Mouse (Mus musculus) hindbrain, embryonic 12.5 days (tissue): Measurements from ENCODE around the gene Traf7. TPM values are rescaled to one million over a fixed set of nuclear protein-coding genes. Genes with fewer than 3 reads are reported as not detected.

Experiments
- ATAC-seq: fragments of 200-750 bp; cut with Nextera tagmentation; 2 replicates; pipeline ENCODE4 v1.8.0; 2017; ENCODE audit warnings: moderate TSS enrichment; ENCODE audit not compliant: low FRiP score
- H3K27ac ChIP-seq: fragments of 300-500 bp; sonication (generic); 2 replicates; pipeline ENCODE4 v1.5.1; 2016; ENCODE audit warnings: mild to moderate bottlenecking
- H3K27me3 ChIP-seq: fragments of 300-500 bp; sonication (generic); 2 replicates; pipeline ENCODE4 v1.6.1; 2016; ENCODE audit warnings: mild to moderate bottlenecking
- H3K36me3 ChIP-seq: fragments of 300-500 bp; sonication (generic); 2 replicates; pipeline ENCODE4 v1.6.1; 2016; ENCODE audit warnings: mild to moderate bottlenecking
- H3K4me1 ChIP-seq: fragments of 300-500 bp; sonication (generic); 2 replicates; pipeline ENCODE4 v1.6.1; 2016
- H3K4me2 ChIP-seq: fragments of 300-500 bp; sonication (generic); replicated peaks from 2 replicates; pipeline ENCODE4 v1.6.1; 2016; ENCODE audit warnings: mild to moderate bottlenecking
- H3K4me3 ChIP-seq: fragments of 300-500 bp; sonication (generic); 2 replicates; pipeline ENCODE4 v1.5.1; 2016; ENCODE audit warnings: mild to moderate bottlenecking
- H3K9ac ChIP-seq: fragments of 300-500 bp; sonication (generic); 2 replicates; pipeline ENCODE4 v1.6.1; 2016; ENCODE audit warnings: mild to moderate bottlenecking, moderate library complexity
- H3K9me3 ChIP-seq: fragments of 300-500 bp; sonication (generic); replicated peaks from 2 replicates; pipeline ENCODE4 v1.6.1; 2016; ENCODE audit warnings: mild to moderate bottlenecking
- WGBS: fragments of 180-500 bp; shearing (Covaris S2); methylation state at CpG from one replicate; pipeline ENCODE4 v1.1.7; 2016; 5-methylcytosine and 5-hydroxymethylcytosine counted together
- polyA plus RNA-seq: library from polyadenylated mRNA; unstranded; fragments of >200 nt; fragmentation: Nextera tagmentation; extraction: Ambion mirVana; gene quantifications from 2 replicates; pipeline ENCODE4 v1.2.1, GENCODE M21; 2016

Traf7 gene
- polyA plus RNA-seq, 1 experiment from 2014 or later: 86.5 TPM

DNA sequence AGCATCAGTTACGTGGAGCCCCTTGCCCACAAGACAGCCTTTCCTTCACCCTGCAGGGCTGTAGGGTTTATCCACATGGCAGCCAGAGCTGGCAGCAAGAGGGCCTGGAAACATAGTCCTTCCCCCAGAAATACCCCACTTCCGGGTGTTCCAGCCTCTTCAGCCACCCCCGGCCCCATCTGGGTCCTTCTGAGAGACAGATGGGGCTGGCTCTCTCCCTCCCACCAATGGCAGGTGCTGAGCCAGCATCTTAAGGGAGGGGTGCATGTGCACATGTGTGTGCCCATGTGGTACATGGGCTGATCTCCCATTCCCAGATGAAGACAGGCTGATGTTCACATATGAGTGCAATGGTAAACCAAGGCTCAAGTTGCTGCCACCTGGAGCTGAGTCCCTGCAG, 32.3 kb downstream of the Traf7 start:
- no peaks in the 10 kb centered on the region for H3K27me3 ChIP-seq

DNA sequence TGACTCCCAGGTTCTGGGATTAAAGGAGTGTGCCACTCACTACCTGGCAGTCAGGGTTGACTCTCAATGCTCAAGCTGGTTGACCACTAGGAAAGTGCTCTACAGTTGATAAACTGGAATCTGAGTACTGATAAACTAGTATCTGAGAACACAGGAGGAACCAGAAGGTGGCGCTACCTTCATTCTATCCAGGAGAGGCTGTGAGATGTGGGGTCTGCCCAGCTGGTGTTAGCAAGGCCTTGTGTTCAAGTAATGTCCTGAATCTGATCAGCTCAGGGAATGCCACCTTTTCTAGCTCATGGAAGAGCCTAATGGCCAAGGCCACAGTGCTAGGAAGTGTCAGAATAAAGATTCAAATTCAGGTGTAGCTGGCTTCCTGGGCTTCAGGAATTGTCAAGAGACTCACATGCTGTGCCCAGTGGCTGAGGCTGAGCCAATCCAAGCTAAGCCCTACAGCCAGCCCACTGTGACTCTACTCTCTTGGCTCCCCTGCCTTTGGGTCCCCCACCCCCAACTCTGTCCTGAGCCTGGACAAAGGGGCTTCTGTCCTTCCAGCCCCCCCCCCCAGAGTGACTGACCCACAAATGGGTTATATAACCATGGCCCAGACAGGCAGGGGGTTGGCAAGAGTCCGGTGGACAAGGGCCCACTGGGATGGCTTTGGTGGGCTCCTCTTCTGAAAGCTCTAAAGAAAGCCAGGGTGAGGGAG, 33.0 kb downstream of the Traf7 start:
- H3K27me3 ChIP-seq: no peaks in the 10 kb centered on the region; the same call in 1 of the 2 replicates
- peaks cover 38% of the 10 kb centered on the region for H3K36me3 ChIP-seq
- no peak overlapping the region for H3K4me2 ChIP-seq
- no peak overlapping the region; the same call in 1 of the 2 replicates for H3K9ac ChIP-seq
- H3K4me3 ChIP-seq: no peak overlapping the region
- 34% methylated on average over 2 of the region's 2 CpGs for WGBS
- H3K4me1 ChIP-seq: peaks cover 11% of the 10 kb centered on the region
- no peak for ATAC-seq
- H3K27ac ChIP-seq: no peak overlapping the region
- no peaks in the 10 kb centered on the region for H3K9me3 ChIP-seq

More for the DNA sequence above, 32.3 kb downstream of the Traf7 start:
- WGBS: 86% methylated on average over 3 of the region's 3 CpGs
- H3K9ac ChIP-seq: no peak overlapping the region
- peaks cover 4% of the 10 kb centered on the region for H3K4me1 ChIP-seq
- ATAC-seq: no peak
- no peak overlapping the region for H3K4me3 ChIP-seq
- H3K4me2 ChIP-seq: no peak overlapping the region
- peaks cover 42% of the 10 kb centered on the region for H3K36me3 ChIP-seq
- no peak overlapping the region for H3K27ac ChIP-seq
- H3K9me3 ChIP-seq: no peaks in the 10 kb centered on the region

DNA sequence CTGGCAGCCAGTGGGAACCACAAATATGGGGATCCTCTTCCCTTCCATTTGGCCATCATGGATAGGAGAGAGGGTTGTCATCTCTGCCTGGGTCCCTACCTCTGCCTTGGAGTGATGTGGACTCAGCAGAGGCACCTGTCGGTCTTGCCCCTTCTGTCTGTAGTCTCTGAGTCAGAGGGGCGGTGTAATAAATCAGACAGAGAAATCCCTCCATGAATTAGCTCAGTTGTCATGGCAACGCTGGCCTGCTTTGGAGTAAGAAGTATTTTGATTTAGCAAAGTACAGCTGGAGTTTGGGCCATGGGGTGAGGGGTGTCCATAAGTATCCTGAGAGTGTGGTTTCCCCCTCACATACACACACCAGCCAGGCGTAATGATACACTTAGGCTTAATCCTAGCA, 37.3 kb downstream of the Traf7 start:
- no peak for ATAC-seq
- Histone ChIP-seq H3K36me3 (no peaks in the 10 kb centered on the region), H3K4me1 (peaks cover 28% of the 10 kb centered on the region), H3K27me3 (no peaks in the 10 kb centered on the region; the same call in 1 of the 2 replicates), H3K27ac (peak overlapping the region; percentile 96; the same call in 1 of the 2 replicates), H3K4me3 (peak overlapping the region; percentile 86; the same call in 1 of the 2 replicates), H3K4me2 (peak overlapping the region; percentile 81; the same call in 1 of the 2 replicates), H3K9me3 (no peaks in the 10 kb centered on the region), H3K9ac (no peak overlapping the region)
- 67% methylated on average over 4 of the region's 4 CpGs for WGBS

DNA sequence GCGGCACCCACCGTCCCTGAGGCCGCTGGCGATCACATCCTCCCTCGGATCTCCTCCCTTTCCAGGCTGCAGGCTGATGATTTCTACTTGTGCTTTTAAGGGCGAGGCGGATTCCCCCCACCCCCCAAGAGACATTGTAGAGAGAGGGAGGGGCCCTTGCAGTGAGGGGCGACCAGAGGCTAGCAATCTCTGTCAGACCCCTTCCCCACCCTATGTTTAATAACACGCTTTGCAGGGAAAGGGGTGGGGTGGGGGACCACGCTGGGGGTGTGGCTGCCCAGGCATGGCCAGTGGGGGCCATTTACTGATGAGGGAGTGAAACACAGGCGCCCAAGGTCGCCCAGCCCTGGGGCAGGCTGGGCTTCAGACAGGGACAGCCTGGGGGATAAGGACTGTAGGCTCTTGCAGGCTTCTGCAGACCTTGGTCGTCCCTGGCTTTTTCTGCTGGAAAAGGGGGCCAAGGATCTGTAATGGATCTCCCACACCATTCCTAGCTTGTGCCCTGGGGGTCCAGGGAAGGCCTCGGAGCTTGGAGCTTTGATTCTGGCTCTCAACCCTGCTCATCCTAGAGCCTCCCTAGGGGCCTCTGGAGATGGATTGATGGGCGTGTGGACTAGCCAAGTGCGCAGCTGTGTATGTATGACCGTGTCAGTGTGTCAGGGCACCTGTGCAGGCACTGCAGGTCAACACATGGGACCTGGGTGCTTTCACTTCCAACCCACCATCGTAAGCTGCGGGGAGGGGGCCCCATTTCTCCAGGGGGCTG, 38.3 kb downstream of the Traf7 start:
- Histone ChIP-seq H3K4me3 (peak overlapping the region; percentile 86), H3K4me1 (peaks cover 31% of the 10 kb centered on the region), H3K9ac (peak overlapping the region; percentile 91), H3K36me3 (no peaks in the 10 kb centered on the region), H3K27me3 (peaks cover 2% of the 10 kb centered on the region; the same call in 1 of the 2 replicates), H3K4me2 (peak overlapping the region; percentile 81), H3K27ac (peak overlapping the region; percentile 96), H3K9me3 (no peaks in the 10 kb centered on the region)
- ATAC-seq: peak; percentile 53
- 16% methylated on average over 19 of the region's 19 CpGs for whole genome bisulfite sequencing

DNA sequence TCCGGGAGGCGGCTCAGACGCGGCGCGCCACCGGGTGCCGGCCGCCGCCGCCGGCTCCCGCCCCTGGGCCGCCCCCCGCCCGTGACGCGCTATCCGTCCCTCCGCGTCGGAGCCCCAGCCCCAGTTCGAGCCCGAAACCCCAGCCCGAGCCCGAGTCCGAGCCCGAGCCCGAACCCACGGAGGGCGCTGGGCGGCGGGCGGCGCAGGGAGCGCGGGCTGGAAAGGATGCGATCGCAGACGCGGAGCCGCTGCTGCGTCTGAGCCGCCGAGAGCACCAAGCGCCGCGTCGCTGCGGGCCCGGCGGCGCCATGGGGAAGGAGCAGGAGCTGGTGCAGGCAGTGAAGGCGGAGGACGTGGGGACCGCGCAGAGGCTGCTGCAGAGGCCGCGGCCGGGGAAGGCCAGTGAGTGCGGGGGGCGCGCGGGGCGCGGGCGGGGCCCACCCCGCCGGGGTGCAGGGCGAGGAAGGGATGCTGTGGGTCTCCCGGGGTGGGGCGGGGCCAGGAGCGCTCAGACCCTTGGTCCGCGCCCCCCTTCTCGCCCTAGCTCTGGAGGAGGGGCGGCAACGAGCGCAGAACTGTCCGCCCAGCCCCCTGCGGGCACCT, 39.0 kb downstream of the Traf7 start:
- Histone ChIP-seq H3K4me2 (peak overlapping the region; percentile 81), H3K27ac (peak overlapping the region; percentile 96), H3K36me3 (no peaks in the 10 kb centered on the region), H3K9ac (peak overlapping the region; percentile 91), H3K4me1 (peaks cover 31% of the 10 kb centered on the region), H3K4me3 (peak overlapping the region; percentile 86), H3K27me3 (peaks cover 2% of the 10 kb centered on the region; the same call in 1 of the 2 replicates), H3K9me3 (no peaks in the 10 kb centered on the region)
- peak; percentile 80 for ATAC-seq
- under 1% methylated on average over 57 of the region's 81 CpGs for WGBS

DNA sequence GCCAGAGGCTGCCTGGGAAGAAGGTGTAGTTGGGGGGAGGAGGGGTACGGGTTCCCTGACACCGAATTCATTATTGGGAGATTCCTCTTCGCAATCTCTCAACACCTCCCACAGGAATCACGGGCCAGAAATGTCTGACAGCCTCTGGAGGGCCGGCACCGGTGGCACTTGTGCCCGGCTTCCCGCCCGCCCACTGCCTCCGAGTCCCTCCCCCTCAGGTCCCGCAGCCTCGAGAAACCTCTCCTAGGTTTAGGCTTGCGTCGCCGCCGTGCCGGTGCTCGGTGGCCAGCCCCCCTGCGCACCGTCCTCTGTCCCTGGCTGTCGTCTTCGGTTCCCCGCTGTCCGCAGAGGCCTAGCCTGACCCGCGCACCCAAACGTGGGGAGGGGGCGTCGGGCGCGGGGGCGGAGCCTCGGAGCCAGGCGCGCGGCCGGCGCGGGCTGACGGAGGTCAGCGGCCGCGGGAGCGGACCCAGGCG, 39.5 kb downstream of the Traf7 start, which contains the start of gene Caskin1:
Caskin1 (plus strand) TSS at position 416 of the 476 bp plus-strand sequence.
- H3K4me2 ChIP-seq: peak within 1 kb of the TSS; percentile 81
- no peaks in the 10 kb centered on the region for H3K36me3 ChIP-seq
- peaks cover 31% of the 10 kb centered on the region for H3K4me1 ChIP-seq
- peak within 1 kb of the TSS; percentile 91 for H3K9ac ChIP-seq
- peaks cover 2% of the 10 kb centered on the region; the same call in 1 of the 2 replicates for H3K27me3 ChIP-seq
- peak; percentile 62 for ATAC-seq
- H3K27ac ChIP-seq: peak within 1 kb of the TSS; percentile 96
- 0% methylated on average over 41 of the region's 45 CpGs for WGBS
- H3K9me3 ChIP-seq: no peaks in the 10 kb centered on the region
- peak within 1 kb of the TSS; percentile 86 for H3K4me3 ChIP-seq

DNA sequence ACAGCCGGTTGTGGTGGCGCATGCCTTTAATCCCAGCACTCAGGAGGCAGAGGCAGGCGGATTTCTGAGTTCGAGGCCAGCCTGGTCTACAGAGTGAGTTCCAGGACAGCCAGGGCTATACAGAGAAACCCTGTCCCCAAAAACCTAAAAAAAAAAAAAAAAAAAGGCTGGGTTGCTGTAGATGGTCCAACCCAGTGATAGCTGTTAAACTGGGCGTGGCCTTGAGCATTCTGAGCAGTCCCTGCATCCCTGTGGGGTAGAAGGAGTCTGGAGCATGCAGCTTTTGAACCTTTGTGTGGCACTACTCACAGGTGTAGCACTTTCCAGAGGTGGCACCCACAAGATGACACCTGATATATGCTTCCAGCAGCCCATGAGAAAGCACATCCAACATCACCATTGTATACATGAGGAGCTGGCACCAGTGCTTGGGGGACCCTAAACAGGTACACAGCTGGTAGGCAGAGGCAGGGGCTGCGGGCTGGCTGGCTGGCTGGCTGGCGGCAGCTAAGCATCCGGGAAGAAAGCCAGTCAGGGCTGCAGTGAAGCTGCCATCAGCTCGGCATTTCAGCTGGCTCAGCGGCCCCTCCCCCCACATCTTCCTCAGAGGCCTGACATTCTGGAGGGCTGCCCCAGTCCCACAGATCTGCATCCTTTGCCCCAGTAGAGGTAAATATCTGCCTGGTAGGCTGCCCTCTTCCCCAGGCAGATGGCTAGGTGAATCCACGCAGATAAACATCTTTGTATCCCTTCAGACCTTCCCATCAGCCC, 42.5 kb downstream of the Traf7 start:
- Histone ChIP-seq H3K27me3 (peaks cover 2% of the 10 kb centered on the region; the same call in 1 of the 2 replicates), H3K9me3 (no peaks in the 10 kb centered on the region), H3K9ac (0 out of 2 replicates have a peak overlapping the region, but pooled peaks have one; percentile 43), H3K27ac (peak overlapping the region; percentile 55), H3K36me3 (no peaks in the 10 kb centered on the region), H3K4me3 (no peak overlapping the region), H3K4me1 (peaks cover 25% of the 10 kb centered on the region), H3K4me2 (peak overlapping the region; percentile 23; the same call in 1 of the 2 replicates)
- 50% methylated on average over 11 of the region's 11 CpGs for WGBS
- ATAC-seq: no peak

DNA sequence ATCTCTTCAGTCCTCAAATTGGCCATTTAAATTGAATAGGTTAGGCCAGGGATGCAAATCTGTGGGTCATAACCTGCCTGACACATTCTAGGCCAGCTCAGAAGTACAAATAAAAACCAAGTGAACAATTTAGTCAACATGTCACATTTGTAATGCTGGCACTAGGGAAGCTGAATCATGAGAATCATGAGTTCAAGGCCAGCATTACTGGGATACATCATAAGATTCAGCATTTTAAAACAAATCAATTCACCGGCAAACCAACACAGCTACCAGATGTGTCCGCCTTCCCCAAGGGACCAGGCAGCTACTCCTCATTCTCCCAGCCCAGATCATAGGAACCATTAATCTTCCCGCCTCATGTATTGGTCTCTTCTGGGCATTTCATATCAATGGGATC, 44.2 kb downstream of the Traf7 start:
- peaks cover 2% of the 10 kb centered on the region; the same call in 1 of the 2 replicates for H3K27me3 ChIP-seq
- no peaks in the 10 kb centered on the region for H3K9me3 ChIP-seq
- no peak for ATAC-seq
- H3K36me3 ChIP-seq: no peaks in the 10 kb centered on the region
- H3K4me1 ChIP-seq: peaks cover 13% of the 10 kb centered on the region
- no peak overlapping the region for H3K9ac ChIP-seq
- no peak overlapping the region for H3K4me2 ChIP-seq
- WGBS: 67% methylated on average over 3 of the region's 3 CpGs
- H3K27ac ChIP-seq: no peak overlapping the region
- no peak overlapping the region for H3K4me3 ChIP-seq

DNA sequence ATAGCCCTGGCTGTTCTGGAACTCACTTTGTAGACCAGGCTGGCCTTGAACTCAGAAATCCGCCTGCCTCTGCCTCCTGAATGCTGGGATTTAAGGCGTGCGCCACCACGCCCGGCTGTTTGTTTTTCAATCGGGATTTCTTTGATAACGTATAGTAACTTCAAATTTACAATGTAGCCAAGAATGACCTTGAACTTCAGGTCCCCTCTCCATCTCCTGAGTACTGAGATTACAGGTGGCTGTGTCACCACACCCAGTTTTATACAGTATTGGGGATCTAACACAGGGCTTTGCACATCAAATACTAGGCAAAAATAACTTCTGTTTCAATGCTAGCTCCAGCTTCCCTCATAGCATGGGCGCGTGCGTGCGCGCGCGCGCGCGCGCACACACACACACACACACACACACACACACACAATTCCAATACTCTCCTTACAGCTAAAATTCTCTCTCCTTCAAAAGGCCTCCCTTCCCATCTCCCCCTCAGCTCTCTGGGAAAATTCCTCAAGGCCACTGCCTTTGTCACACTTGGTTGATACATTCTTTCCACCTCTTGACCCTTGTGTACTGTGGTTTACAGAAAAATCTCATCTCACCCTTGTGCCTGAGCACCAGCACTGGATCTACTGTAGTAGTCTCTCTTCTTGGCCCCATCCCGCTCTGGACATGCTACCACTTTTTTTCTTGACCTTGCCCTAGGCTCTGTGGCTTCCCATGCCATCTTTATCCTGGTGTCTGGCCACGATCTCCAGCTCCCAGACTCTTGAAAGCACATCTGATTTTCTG, 46.5 kb downstream of the Traf7 start:
- no peak overlapping the region for H3K4me3 ChIP-seq
- ATAC-seq: no peak
- 94% methylated on average over 20 of the region's 20 CpGs for WGBS

DNA sequence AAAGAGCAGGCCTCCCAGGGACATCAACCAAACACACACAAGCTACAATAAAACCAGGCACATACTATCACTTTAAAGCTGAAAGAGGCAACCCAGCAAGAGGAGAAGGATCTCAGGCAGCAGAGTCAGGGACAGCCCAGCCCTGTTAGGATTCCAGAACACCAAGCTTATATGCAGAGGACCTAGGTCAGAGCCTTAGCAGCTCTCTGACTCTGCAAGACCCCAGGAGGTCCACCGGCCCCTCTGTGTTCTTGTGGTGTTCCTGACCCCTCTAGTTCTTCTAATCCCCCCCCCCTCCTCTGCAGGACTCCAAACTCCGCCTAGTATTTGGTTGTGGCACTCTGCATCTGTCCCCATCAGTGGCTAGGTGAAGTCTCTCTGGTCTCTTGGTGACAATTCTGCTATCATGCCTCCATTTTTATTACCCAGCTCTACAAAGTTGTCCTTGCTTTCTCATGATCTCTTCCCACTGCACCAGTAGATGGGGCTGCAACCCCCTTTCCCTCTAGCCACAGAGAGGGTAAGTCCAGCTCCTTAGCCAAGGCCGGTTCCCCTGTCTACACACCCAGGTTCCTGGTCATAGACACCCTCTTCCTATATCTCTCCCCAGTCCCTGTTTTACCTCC, 47.4 kb downstream of the Traf7 start:
- Histone ChIP-seq H3K4me1 (peaks cover 14% of the 10 kb centered on the region), H3K9me3 (no peaks in the 10 kb centered on the region), H3K4me3 (no peak overlapping the region), H3K27ac (no peak overlapping the region), H3K27me3 (0 out of 2 replicates have a peak, but pooled peaks cover 2% of the 10 kb centered on the region), H3K9ac (no peak overlapping the region), H3K4me2 (no peak overlapping the region), H3K36me3 (peaks cover 22% of the 10 kb centered on the region)
- 40% methylated on average over 3 of the region's 3 CpGs for WGBS
- ATAC-seq: no peak

More for the DNA sequence above, 46.5 kb downstream of the Traf7 start:
- H3K4me2 ChIP-seq: no peak overlapping the region
- no peak overlapping the region for H3K9ac ChIP-seq
- no peaks in the 10 kb centered on the region for H3K9me3 ChIP-seq
- H3K27ac ChIP-seq: no peak overlapping the region
- peaks cover 18% of the 10 kb centered on the region for H3K4me1 ChIP-seq
- 0 out of 2 replicates have a peak, but pooled peaks cover 2% of the 10 kb centered on the region for H3K27me3 ChIP-seq
- H3K36me3 ChIP-seq: peaks cover 13% of the 10 kb centered on the region
